Mouse (Mus musculus) testis, postnatal 14 days (tissue): Measurements from ENCODE around the gene Gm11639.

Source experiments
- DNase-seq: peaks from one replicate; pipeline ENCODE4 v3.0.0; 2021; ENCODE audit warnings: low spot score

The Gm11639 gene

GRCm38 (mm10) chr11:104685548-104685947 is at the start of gene Gm11639:
Gm11639 (plus strand) TSS chr11:104685707.
- DNase-seq = peak; percentile 88

- no peak for DNase-seq
Measured at GRCm38 (mm10) chr11:104637010-104637409, 48.5 kb upstream of the Gm11639 start.

- DNase-seq = no peak
Measured at GRCm38 (mm10) chr11:104638006-104638405, 47.5 kb upstream of the Gm11639 start.

- no peak for DNase-seq
Measured at GRCm38 (mm10) chr11:104638906-104639305, 46.6 kb upstream of the Gm11639 start.

DNA sequence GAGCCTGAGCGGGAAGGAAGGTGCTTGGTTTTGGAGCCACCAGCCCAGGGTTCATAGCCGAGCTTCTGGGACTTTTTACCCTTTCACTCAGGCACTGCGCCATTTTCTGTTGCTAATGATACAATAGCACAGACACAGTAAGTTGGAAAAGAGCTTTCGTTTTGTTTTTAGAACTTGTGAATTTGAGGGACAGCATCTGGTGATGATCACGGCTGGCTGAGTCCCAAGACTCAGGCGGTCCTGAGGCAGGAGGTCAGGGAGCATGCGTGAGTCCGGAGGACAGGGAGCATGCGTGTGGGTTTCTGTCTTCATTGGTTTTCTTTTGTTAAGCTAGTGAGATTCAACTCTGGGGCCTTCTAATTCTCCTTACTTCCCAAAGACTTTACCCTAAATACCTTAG is 45.9 kb upstream of the Gm11639 start:
- DNase-seq = no peak

DNA sequence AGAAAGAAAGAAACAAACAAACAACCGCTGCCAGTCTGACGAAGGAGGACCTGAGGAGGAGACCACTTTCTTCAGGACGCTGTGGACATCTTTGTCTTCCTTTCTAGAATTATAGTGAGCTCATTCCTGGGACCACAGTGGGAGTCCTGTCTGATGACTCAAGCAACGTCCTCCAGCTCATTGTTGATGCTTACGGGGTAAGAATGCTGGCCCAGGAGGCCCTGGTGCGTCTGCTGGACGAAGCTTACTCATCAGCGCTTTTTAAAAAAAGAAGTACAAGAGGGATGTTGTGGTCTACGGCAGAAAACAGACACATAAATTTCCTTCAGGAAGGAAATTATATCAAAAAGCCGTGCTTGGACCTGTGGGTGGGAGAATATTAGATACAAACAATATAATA is 44.6 kb upstream of the Gm11639 start:
- no peak for DNase-seq

DNA sequence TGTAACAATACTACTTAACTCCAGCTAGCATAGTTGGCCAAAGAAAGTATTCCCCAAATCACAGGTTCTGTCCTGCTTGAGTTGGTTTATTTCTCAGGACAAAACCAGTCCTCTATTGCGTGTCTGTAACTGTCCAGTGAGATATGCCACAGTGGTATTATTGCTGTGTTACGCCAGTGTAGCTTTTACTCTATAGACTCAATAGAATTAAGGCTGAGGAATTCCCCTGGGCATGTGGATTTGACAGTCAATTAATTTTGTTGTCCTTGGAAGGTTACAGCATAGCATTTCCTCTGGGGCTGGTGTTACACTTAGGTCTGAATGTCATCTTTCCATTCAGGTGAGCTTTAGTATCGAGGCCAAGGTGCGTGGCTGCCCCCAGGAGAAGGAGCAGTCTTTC is 42.3 kb upstream of the Gm11639 start:
- no peak for DNase-seq

DNA sequence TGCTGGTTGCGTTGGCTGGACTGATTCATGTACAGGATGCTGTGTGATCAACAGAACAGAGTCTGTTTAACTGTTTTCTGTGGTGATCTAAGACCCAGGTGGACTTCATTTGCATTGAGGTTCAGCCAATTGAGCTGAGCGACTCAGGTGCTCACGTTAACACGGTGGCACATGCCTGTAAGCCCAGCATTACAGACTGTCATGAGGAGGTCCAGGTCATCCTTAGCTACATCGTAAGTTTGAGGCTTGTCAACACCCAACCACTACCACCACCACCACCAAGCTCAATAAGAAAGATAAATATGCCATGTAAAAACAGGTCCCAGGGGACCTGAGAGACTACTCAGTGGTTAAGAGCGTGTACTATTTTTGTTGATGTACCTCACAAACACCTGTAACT is 40.1 kb upstream of the Gm11639 start:
- DNase-seq = no peak

DNA sequence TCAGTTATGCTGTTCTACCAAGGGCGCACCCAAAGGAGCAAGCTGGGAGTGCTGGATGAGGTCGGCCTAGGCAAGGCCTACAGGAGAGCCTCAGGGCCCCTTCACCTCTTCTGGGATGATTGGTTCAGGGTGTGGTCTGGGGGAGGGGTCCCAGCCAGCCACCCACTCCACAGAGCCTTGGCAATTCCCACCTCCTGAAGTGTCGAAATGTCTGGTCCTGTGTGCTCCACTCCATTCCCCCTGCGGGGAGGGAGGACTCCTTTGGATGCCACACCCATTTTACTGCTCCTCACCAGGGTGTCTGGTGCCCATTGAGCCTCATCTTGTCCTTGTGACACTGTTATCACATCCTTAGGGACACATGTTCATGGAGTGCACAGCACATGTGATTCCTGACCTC is 39.3 kb upstream of the Gm11639 start:
- no peak for DNase-seq

- no peak for DNase-seq
Measured at GRCm38 (mm10) chr11:104646611-104647010, 38.9 kb upstream of the Gm11639 start.

DNA sequence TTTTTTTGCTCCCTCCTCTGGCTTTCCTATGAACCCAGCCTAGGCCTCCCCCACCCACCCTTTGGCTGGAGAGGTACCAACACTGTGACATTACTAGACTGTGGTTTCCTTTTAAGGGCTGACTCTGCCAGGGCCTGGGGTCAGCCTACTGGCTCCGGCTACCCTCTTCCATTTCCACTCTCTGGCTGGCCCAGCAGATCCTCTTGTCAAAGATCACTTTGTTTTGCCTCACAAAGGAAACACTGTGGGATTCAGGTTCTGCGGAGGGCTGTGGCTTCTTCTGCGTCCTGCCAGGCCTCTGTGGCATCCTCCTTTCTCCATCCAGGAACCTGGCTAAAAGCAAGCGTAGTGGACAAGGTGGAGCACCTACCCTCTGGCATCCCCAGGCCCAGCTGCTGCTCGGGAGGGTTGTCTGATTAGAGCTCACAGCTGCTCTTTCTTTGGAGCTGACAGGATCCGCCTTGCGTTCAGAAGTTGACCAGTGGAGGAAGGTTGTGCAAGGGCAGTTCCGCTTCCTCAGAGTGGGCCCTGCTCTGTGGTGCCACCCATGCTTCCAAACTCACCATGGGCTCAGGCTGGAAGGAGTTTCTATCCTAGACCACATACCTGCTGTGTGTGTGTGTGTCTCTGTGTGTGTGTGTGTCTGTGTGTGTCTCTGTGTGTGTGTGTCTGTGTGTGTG is 38.2 kb upstream of the Gm11639 start:
- no peak for DNase-seq

DNA sequence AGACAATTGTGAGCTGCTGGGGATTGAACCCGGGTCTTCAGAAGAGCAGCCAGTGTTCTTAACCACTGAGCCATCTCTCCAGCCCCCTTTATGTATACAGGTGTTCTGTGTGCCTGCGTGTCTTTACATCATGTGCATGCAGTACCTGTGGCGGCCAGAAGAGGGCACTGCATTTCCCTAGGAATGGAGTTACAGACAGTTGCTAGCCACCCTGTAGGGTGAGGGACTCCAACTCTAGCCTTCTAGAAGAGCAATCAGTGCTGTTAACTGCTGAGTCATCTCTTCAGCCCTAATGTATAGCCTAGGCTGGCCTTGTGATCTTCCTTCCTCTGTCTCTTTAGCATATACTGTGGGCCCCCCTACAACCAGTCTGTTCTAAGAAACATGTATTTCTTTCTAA is 36.9 kb upstream of the Gm11639 start:
- DNase-seq = peak; percentile 67

DNA sequence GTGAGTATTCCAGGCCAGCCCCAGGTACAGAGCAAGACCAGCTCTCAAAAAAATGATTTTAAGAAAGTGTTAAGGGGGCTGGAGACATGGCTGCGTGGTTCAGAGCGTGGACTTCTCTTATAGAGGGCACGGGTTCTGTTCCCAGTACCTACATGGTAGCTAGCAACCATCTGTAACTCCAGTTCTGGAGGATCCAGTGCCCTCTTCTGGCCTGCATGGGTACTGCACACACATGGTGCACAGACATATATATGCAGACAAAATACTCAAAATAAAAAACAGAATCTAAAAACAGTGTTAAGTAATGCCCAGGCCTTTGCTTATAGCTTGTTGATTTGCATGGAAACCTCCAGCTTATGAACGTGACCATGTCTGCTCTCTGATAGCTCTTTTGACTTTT is 24.9 kb upstream of the Gm11639 start:
- DNase-seq = peak; percentile 25

DNA sequence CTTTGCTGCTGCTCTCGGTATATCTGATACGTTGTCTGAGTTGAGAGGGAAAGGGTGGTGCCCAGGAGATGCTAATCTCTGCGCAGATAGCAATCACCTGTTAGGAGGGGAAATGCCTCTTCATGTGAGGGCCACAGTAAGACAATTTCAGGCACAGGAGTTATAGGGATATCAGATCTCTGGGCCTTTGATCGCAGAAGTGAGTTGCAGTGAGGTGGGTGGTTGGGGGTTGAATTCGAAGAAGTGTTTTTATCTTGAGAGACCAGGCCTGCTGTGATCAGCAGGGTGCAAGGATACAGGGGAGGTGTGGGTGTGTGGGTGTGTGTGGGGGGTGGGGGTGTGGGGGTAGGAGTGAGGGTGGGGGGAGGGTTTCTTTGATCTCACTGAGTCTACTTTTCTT is 24.4 kb upstream of the Gm11639 start:
- DNase-seq = no peak

DNA sequence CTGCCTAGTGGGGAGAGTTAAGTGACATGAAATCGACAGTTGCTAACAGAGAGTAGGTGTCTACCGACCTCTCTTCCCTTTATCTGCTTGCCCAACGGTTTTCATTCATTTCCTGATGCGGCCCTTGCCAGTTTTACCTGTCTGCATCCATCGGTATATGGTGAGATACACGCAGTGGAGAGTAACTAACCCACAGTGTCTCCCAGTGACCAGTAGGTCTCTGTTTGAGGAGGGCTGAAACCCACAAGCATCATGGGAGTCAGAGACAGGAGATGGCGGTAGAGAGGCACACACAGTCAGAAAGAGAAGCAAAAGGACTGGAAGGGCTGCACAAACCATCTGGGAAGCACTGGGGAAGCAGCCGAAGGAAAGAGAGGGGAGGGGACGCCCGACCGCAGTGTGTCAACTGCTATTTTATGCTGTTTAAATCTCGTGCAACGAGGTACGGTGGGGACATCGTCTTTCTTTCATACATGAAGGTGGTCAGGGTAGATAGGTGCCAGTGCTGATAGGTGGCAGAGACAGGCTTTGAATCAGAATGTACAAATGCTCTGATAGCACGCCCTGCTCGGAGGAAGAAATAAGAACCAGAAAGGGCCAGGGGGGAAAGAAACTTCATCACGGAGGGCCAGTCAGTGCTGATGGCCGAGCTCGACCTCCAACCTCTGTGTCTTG is 23.8 kb upstream of the Gm11639 start:
- no peak for DNase-seq

DNA sequence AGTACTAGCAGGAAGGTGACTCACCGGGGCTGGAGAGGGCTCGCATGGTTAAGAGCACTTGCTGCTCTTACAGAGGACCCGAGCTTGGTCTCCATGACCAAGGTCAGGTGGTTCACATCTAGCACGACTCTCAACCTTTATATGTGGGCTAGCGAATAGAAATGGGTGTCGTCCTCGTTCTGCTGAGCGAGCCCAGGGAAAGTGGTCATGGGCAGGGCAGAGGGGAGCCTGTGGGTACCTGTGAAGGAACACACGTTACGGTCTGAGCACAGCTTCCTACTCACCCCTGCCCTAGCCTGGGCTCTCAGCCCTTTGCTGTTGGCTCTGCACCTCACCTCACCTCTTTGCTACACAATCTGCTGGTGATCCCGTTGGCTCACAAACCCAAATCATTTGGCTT is 22.9 kb upstream of the Gm11639 start:
- DNase-seq = no peak

DNA sequence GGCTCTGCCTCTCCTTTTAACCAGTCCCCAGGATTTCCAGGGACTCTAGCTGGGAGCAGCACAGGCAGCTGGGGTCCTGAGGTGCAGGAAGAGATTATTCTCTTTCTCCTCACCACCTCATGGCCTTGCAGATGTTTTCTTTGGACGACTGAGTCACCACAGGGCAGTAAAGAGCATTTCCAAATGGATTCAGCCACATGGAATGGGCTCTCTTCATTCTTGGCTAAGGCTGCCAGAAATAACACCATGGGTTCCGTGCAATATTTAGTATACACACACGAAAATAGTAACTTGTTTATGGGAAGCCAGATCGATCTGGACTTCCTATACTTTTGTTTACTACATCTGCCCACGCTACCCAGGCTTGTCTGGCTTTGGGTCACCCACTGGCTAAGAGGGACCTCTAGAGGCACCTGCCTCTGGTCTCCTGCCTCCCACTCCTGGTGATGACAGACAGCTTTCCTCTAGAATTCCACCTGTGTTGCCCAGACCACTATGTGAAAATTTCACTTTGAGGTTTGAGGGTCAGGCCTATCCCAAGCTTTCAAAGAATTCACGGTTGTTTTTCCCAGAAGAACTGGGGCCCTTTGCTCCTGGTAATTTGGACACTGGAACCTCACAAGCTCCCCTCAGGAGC is 22.1 kb upstream of the Gm11639 start:
- no peak for DNase-seq

DNA sequence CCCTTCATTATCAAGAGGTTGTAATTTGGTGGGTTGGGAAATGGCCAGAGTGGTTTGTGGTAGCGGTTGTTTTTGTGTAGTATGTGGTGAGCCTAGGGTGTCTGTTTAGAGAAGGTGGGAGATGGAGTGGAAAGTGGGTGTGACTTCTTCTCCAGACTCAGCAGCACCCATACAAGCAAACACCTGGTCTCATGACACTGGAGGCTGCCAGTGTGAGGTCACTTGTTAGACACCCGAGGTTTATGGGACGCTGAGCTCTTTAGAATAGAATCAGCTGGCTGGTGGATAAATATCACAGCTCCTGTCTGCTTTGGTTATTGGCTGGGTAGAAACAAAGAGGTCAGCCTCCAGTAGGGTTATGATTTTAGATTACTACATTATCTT is 21.6 kb upstream of the Gm11639 start:
- DNase-seq = no peak

GRCm38 (mm10) chr11:104664441-104664840 is 21.1 kb upstream of the Gm11639 start:
- DNase-seq = peak; percentile 23

DNA sequence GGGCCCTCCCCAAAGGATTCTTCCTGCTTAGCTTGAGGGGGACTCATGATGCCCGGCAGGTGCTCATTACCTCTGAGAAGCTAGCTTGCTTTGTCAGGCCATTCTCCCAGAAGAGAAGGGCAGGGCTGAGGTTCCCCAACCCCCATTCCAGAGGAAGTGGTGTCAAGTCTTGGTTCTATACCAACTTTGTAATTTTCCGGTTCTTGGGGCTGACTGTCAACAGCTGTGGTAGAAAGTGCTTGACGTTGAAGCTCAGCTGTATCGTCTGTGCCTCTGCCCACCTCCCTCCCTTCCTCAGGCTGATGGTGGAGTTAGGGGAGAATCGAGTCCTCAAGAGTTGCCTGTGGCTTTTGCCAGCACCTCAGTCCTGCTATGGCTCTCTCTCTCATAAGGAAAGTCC is 18.1 kb upstream of the Gm11639 start:
- no peak for DNase-seq

GRCm38 (mm10) chr11:104673412-104673811 is 12.1 kb upstream of the Gm11639 start:
- DNase-seq = no peak

GRCm38 (mm10) chr11:104674768-104675167 is 10.7 kb upstream of the Gm11639 start:
- no peak for DNase-seq

- DNase-seq = no peak
Measured at GRCm38 (mm10) chr11:104693235-104693634, 7.7 kb downstream of the Gm11639 start.

DNA sequence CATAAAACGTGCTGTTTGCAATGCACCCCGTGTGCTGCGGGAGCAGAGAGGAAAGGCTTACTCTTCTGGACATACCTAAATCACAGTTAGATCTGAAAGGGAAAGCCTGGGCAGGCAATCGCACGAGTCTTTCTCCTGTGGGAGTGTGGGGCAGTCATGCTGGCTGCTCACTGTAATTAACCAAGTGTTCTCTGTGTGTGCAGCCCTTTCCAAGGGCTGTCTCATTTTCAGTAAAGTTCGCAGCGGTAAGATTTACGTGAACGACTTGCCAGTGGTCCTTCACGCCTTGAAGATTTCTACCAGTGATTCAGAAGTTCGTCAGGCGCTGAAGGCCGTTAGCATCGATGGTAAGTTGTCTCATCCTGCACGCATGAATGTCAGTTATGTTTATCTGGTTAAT is 18.6 kb downstream of the Gm11639 start:
- no peak for DNase-seq
